Mouse (Mus musculus): Measurements from ENCODE around the gene Crkl. TPM values are rescaled to one million over a fixed set of nuclear protein-coding genes. Genes with fewer than 3 reads are reported as not detected.

Crkl gene
- polyA plus RNA-seq, 1 experiment from 2014 or later = 68.0 TPM

DNA sequence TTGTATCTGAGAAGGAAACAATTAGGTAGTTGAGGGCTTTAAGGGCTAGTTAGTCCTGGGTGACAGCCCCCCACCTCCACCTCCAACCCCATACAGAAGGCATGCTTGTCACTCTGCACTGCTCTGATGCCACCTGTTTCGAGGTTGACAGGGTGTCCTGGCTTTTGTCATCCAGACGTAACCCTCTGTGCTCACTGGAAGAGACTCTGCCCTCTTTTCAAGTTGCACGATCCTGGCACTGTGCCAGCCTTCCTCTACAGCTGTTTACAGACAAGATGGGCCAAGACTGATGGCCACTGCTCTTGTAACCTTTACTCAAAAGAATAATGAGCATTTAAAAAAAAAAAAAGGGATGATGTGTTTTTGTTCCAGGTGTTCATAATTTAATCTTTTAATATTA lies 34.7 kb downstream of the Crkl start:
- DNase-seq (ENCODE audit: low spot score) = no peak

DNA sequence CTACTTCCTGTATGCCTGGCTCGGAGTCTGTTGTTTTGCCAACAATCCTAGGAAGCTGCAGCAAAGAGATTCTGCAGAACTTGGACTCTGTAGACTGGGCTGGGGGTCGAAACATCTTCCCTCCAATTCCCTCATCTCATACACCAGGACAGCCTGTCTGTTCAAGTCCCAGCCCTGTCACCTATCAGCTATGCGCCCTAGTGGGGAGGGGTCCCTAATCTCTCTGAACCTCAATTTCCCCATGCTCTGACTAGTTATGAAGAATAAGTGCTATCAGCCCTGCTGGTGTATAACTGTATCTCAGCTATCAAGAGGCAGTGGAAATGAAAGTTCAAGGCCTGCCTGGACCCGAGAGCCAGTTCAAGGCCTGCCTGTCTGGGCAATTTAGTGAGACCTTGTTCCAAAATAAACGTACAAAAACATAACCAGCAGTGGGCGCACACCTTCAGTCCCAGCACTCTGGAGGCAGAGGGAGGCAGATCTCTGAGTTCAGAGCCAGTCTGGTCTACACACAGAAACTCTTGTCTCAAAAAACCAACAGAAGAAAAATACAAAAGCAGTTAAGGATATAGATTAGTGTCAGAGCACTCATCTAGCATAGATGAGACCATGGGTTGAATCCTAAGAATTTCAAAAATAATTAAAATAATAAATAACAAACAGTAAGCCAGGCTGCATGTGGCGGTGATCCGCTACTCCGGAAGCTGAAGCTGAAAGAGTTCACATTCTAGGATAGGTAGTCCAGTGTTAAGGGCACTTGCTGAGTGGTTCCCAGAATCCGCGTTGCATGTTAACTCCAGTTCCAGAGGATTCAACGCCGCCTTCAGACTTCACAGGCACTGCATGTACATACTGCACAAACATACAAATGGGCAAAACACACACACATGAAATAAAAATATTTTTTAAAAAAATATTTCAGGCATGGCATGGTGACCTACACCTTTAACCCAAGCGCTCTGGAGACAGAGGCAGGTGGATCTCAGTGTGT lies 37.0 kb downstream of the Crkl start:
- DNase-seq (ENCODE audit: low spot score) = peak; percentile 51

DNA sequence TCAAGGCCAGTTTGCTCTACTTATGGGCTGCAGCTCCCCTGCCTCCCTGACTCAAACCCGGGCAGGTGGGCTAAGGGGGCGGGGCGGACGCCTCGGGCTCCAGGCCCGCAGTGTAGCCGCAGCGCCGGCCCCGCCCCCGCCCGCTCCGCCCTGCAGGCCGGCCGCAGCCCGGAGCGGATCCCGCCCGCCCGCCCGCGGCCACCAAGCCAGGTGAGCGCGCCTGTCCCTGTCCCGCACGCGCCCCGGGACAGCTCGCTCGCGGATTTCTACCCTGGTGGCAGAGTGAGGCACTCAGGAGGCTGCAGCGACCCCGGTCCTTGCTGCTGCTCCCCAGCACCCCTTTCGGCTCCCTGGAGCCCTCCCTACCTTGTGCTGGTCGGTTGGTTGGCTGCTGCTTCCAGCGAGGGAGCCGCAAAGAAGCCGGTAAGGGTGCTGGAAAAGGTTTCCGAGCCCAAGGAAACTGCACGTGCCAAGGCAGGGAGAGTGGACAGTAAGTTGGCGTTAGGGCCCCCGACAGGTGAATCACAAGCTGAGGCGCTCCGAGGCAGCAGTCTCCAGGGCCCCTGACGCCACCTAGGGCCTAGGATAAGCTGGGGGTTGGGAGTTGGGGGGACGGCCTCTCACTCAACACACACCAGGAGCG lies 37.8 kb downstream of the Crkl start, which contains the start of gene Aifm3:
Aifm3 (plus strand) TSS at position 143 of the 643 bp plus-strand sequence.
- DNase-seq (ENCODE audit: low spot score) = peak; percentile 31

DNA sequence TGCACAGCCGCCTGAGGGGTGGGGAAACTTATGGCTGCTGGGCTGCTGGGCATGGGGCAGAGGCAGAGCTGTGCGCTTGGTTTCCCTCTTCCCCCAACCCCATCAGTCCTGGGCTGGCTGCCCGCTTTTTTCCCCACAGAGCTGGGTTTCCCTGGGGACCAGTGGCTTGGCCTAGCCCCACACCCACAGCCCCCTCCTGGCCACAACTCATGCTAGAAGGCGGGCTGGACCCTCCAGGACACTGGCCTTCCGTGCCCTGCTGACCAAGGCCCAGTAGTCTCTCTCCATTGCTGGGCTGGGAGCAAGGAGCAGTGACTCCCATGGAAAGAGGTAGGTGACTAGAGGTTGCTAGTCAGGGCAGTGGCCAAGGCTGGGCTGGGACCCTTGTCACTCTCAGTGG lies 39.4 kb downstream of the Crkl start:
- DNase-seq (ENCODE audit: low spot score) = no peak

DNA sequence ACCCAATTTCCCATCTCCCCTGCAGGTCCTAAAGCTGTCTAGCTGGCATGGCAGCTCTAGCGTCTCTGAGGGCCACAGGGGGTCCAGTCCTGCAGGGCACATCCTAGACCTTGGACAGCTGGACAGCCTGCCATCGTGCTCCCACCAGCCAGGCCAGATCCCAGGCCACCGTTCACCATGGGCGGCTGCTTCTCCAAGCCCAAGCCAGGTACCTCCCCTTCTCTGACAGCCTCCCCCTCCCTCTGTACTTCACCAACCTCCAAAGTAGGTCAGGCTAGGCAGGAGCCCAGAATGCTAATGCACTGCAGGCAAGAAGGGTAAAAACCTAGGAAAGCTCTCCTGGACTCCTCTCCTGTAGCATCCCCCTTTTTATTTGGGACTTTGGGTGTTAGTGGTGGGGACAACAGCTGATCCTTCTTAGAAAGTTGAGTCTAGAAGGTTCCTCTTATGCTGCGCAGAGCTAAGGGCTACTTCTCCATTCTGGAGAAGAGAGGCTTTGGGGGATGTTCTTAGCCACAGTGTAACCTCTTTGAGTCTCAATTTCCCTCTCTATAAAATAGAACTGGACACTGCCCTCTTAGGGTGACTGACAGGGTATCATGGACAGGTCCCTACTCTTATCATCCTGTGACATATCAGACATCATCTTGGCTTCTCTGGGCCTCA lies 40.2 kb downstream of the Crkl start:
- no peak for DNase-seq (ENCODE audit: low spot score)

DNA sequence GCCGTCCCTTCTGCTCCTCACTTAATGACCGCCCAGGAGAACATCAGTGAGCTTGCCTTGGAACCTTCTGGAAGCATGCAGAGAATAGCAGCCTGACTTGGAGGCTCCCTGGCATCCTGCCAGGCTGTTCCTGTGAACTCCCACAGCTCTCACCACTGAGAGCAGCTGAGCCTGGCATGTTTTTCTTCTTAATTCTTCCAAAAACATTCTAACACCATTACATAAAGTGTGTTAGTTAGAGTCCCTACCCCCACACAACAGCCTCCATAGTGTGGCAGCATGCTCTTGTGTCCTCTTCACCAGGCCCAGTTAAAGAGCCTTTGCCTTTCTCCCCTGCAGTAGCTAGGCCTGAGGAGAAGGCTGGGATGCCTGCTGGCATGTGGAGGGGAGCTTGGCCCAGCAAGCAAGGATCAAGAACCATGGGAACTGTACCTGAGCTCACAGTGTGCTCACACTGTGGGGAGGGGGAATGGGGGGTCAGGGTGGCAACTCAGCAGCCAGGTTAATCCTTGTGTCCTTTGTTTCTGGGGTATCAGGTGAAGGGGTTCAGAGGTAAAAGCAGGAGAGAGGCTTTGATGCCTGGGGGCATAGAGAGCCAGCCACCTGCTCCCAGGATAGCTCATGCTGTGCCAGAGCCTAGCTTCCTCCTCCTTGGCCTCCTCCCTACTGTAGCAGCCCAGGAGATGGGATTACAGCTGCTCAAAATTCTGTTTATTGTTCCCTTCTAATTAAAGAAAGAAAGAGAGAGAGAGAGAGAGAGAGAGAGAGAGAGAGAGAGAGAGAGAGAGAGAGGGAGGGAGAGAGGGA lies 44.9 kb downstream of the Crkl start:
- no peak for DNase-seq (ENCODE audit: low spot score)

DNA sequence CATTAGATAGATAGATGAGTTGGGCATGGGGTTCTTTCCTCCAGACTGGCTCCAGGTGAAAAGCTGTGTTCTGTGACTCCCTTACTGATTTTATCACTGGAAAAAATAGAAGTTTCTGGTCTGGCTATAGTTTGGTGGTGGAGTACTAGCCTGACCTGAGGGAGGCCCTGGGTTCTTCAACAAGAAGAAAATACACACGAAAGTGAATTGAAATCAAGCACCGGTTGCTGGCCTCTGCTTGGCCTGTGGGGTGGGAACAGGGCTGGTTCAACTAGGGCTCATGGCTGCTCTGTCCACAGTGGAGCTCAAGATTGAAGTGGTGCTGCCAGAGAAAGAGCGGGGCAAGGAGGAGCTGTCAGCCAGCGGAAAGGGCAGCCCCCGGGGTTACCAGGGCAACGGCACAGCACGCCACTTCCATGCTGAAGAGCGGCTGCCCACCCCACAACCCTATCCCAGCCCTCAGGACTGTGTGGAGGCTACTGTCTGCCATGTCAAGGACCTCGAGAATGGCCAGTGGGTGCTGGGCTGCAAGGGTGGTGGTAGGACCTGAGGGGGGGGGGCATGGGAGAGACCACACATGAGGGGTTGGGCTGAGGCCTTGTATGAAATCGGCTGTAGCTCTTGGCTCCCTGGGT lies 47.6 kb downstream of the Crkl start:
- no peak for DNase-seq (ENCODE audit: low spot score)

DNA sequence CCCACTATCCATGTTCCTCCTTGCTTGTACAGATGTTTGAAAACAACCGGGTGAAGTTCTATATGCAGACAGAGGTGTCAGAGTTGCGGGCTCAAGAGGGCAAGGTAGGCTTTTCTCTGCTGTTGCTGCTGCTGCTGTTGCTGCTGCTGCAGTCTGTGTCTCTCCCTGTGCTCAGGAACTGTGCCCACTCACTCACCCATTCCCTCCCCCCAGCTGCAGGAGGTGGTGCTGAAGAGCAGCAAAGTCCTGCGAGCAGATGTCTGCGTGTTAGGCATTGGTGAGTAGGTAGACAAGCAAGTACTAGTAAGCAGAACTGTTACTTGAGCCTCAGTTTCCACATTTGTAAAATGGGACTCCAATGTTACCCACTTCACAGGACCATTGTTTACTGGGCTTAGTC lies 50.9 kb downstream of the Crkl start:
- no peak for DNase-seq (ENCODE audit: low spot score)

DNA sequence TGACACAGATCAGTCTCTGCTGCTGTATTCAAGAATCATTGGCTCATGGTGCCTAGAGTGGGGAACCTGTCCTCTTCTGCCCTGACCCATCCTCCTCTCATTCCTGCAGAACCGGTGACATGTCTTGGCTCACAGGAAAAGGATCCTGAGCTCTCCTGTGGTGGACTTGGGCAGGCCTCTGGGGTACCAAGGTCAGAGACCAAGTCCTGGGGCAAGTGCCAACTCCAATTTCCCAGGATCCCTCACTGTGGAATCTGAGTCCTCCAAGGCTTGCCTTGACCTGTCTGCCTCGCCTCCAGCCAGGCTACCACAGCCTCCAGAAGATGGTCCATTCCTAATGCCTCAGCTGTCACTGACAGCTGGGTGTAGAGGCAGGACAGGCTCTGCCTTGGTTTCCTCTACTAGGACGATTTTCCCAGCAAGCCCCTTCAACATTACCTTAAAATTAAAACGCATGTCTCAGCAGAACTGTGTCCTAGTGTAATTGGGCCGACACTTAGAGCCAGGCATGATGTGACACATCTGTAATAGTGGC lies 55.3 kb downstream of the Crkl start:
- DNase-seq (ENCODE audit: low spot score) = no peak

DNA sequence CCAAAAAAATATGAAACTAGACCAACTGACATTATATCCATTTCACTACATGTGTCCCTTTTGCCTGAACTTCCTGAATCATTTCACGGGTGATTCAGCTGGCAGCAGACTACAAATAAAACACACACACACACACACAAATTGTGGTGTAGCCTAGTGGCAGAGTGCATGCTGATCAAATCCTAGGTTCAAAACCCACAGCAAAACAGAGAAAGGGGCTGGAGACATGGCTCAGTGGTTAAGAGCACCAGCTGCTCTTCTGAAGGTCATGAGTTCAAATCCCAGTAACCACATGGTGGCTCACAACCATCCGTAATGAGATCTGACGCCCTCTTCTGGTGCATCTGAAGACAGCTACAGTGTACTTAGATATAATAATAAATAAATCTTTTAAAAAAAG lies 56.2 kb downstream of the Crkl start:
- peak; percentile 17 for DNase-seq (ENCODE audit: low spot score)

DNA sequence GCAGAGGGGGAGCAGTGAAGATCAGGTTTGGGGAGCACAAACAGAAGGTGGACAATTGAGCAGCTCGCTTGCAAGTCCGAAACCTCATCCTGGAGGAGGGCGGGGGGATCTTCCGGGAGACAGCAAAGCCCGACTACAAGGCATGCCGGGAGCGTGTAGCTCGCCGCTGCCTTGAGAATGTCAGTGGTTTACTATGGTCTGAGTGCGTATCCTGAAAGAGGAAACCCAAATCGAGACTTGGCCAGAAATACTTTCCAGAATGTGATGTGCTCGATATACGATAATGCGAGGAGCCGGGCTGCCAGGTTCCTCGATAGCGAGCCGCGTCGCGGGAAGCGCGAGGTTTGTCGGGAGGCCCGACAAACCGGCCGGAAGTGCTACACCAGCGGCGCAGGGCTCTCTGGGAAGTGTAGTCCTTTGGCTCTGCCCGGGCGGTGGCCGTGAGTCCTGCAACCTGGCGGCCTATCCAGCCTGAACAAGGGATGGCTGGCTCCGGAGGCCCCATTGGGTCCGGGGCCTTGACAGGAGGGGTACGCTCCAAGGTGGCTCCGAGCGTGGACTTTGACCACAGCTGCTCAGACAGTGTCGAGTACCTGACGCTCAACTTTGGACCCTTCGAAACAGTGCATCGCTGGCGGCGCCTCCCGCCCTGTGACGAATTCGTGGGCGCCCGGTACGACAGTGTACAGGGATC lies 56.9 kb downstream of the Crkl start, which contains the start of gene Lztr1:
Lztr1 (plus strand) TSS at position 143 of the 694 bp plus-strand sequence.
- peak; percentile 89 for DNase-seq (ENCODE audit: low spot score)

DNA sequence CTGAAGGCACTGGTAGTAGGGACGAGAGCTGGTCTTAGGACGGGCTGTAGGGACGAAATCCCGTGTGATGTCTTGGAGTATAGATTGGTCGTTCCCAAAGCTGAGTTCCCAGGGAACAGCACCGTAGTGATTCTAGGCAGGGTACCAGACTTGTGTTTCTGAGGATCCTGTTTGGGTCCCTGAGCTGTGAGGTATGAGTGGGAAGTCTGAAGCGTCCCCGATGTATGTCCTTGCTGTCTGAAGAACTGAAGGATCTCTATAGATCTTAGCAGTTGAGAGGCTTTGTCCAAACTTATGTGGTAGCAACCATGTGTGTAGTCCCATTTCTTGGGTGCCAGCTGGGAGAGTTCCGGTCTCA lies 57.4 kb downstream of the Crkl start:
- DNase-seq (ENCODE audit: low spot score) = peak; percentile 6

DNA sequence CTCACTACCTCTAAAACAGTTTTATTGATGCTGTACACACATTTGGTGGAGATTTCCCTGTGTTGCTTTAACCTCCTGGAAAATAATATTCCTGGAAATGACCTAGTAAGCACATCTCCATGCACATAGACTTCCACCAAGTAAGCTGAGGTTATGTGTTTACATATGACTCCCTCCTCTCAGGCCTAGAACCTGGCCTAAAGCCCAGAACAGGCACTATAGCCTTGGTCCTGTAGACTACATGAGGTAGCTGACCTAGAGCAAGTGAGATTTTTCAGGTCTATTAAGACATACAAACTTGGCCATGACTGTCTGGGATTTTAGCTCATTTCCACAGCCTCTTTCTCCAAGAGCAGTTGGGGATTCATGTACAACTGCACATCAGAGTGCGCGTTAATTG lies 58.4 kb downstream of the Crkl start:
- no peak for DNase-seq (ENCODE audit: low spot score)

DNA sequence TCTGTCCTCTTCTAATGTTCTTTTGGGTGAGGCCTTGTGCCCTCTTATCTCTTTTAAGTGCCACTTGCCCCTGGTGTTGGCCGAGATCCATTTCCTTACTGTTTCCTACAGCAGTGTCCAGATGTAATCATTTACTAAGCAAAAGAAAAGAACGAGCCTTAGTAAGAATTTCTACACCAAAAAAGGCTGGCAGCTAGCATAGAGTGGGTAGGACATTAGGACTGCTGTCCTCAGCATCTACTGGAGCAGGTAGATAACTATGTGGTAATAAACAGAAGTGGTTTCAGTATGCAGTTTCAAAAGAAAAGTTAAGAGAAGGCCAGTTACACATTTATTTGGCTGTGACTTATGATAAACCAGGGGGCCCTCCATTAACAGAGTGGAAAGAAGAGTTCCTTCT lies 58.9 kb downstream of the Crkl start:
- DNase-seq (ENCODE audit: low spot score) = no peak

DNA sequence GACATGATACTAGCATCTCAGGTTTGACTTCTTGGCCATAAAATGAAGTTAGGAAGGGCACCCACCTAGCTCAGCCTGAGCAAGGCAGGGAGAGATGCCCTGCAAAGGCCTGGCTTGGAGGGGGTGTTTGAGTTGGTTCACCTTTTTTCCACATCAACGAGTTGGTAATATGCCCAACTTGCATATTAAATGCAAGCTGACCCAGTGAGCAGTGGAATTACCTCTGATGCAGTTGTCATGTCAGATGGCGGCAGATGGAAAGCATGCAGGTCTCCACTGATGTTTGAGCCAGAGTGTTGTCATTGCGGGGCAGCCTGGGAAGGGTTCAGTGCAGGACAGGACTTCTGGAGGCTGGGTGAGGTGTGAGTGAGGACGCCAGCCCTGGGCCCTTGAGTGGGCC lies 59.6 kb downstream of the Crkl start:
- DNase-seq (ENCODE audit: low spot score) = no peak

DNA sequence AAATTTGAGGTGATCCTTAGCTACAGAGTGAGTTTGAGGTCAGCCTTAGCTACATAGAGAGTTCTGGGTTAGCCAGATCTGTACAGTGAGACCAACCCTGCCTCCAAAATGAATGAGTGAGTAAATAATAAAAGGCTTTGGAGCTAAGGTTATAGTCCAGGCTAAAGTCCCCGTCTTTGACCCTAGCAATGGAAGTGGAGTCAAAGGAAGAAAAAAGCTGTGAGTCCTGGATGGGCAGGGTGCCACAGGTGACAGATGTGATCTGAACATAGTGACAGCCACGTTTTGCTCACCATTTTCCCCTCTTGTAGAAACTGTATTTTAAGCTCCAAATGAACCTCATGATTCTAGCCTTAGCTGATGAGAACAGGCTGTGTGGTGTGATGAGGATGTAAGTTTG lies 67.1 kb downstream of the Crkl start:
- no peak for DNase-seq (ENCODE audit: low spot score)

DNA sequence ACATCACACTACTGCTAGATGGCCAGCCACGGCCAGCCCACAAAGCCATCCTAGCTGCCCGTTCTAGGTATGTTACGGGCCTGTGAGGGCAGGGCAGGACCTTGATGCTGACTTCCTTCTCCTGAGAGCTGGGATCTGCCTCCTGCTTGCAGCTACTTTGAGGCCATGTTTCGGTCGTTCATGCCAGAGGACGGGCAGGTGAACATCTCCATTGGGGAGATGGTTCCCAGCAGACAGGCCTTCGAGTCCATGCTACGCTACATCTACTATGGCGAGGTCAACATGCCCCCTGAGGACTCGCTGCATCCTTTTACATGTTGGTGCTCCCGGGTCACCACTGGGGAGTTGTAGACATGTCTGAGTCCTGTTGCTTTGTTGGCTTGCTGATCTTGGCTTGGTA lies 72.4 kb downstream of the Crkl start:
- DNase-seq (ENCODE audit: low spot score) = no peak

DNA sequence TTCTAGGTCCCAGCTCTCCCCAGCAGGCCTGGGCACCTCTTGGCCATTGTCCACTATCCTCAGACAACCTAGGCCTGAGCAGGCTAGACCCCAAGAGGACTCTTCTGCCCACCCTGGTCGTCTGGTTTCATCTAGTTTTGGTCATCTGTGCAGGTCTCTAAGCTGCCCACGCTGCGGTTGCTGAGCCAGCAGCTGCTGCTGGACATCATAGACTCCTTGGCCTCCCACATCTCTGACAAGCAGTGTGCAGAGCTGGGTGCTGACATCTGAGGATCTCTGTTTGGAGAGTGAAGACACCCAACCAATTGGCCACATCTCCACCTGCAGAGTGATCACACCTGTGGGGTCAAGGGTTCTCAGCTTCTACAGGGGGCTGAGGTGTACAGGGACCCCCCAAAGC lies 73.7 kb downstream of the Crkl start:
- DNase-seq (ENCODE audit: low spot score) = no peak

DNA sequence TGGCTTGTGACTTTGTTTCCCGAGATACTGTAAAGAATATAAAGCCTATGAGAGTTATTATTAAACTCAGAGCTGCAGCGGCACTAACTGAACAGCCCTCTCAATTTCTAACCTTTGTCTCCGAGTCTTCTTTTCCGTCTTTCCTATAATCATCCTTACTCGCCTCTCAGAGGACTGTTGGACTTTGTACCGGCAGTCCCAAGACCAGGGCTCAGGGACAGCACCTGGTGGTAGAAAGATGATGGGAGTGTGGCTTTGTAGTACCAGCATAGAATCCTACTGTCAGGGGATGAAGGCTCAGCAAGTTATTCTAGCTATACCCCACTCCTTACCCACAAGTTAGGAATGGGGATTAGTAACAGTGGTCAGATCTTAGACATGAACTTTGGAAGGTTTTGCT lies 74.4 kb downstream of the Crkl start:
- DNase-seq (ENCODE audit: low spot score) = no peak

DNA sequence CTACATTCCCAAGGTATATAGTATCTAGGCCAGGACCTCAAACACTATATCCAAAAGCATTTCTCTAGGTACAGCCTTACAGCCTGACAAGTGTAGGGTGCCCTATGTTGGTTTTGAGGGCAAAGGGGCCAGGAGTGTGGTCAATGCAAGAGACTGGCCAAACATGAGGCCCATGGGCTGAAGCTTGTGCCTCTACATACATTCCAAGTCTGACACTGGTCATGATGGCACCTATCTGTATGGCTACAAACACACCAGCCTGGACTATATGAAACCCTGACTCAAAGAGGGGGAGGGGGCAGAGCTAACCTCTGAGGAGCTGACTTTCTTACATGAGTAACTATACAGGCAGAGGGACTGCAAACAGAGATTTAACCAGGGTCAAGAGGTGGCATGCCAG lies 75.8 kb downstream of the Crkl start:
- no peak for DNase-seq (ENCODE audit: low spot score)
